Mouse (Mus musculus) ES-E14 (cell line): ENCODE measurements around the gene D10Wsu102e.

Experiments
- HCFC1 ChIP-seq: IDR thresholded peaks from 2 replicates; pipeline ENCODE4 v1.6.1; 2012; ENCODE audit warnings: low read length, inconsistent platforms, borderline replicate concordance; ENCODE audit not compliant: insufficient read depth
- MAFK ChIP-seq: IDR thresholded peaks from 2 replicates; pipeline ENCODE4 v1.6.1; 2014; ENCODE audit warnings: mild to moderate bottlenecking, low read depth, low read length, inconsistent platforms; ENCODE audit not compliant: insufficient read depth
- ZC3H11A ChIP-seq: IDR thresholded peaks from 2 replicates; pipeline ENCODE4 v1.6.1; 2012; ENCODE audit warnings: low read depth, mild to moderate bottlenecking, inconsistent platforms, low read length, borderline replicate concordance

DNA sequence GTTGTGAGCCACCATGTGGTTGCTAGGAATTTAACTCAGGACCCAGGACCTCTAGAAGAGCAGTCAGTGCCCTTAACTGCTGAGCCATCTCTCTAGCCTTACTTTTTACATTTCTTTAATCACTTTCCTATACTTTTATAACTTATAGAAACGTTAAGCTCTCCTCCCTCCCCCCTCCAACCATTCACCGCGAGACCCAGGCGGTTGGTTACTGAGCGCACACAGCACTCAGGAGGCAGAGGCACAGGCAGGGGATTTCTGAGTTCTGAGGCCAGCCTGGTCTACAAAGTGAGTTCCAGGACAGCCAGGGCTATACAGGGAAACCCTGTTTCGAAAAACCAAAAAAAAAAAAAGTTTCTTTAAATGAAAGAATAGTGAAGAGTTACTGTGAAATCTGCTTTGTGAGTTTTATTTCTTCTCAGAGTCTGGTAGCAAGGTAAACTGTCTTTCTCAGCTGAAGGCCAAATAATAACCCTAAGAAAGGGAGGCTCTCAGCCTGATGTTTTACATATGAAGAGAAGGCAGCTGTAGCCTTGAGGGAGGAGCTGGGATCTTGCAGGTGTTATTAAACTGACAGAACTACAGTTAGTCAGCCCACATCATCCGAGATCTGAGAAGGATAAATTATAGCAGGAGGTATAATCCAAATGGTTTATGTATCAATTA lies 14.2 kb upstream of the D10Wsu102e start:
- TF ChIP-seq MAFK = no peak
- no peak for TF ChIP-seq HCFC1
- TF ChIP-seq ZC3H11A = no peak
